ENCODE assay signal across 8 mouse cellular contexts in the genomic region with DNA sequence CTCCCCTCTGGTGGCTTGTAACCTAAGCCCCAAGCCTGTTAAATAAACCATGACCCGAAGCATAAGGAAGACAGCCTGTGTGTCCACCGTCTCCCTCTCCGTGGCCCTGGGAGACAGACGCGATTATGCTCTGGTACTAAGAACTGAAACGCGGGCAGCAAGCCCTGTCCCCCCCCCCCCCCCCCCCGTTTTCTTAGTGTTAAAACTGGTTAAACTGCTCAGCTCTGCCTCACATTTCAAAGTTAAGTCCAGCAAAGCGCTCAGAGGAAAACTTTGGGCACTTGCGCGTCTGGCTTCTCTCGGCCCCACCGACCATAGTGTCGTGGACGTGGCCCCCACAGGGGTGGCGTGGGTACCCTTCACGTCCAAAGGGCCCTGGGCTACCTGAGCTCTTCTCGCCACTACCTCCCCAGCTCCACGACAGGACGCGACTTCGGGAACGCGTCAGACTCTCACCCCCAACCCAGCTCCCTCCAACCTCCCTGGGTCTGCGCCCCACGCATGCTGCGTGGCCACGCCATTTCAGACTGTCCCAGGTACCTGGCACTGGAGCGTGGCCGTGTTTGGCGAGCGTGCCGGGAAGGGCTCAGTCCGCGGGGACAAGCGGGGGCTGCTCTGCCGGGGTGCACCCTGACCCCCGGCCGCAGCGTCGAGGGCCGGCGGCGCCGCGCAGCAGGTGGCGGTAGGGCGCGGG. TPM values are rescaled to one million over a fixed set of nuclear protein-coding genes. Genes with fewer than 3 reads are reported as not detected.
DNase-seq lines count a peak whose midpoint lies in the region; ATAC-seq and TF ChIP-seq lines count a peak whose summit lies in the region.

No protein-coding gene starts in this region.

- peak overlapping the region; percentile 35 for H3K27ac ChIP-seq in cerebellum, adult 2 months (ENCODE audit: insufficient read depth, low read length)
- H3K27ac ChIP-seq in forebrain, embryonic 14.5 days (ENCODE audit: low read depth, low read length), result no peak overlapping the region
- no peak overlapping the region for H3K27ac ChIP-seq in liver, embryonic 14.5 days
- peak overlapping the region; percentile 84 for H3K27ac ChIP-seq in stomach, postnatal 0 days (replicated peaks)

- H3K9me3 ChIP-seq in forebrain, embryonic 14.5 days (replicated peaks; ENCODE audit: control insufficient read depth, low read length), result no peaks in the 10 kb centered on the region
- no peaks in the 10 kb centered on the region for H3K9me3 ChIP-seq in liver, embryonic 14.5 days (ENCODE audit: control insufficient read depth, low read length)
- H3K9me3 ChIP-seq in stomach, postnatal 0 days (ENCODE audit: control insufficient read depth, low read length), result no peaks in the 10 kb centered on the region

- 3% methylated on average over 46 of the region's 49 CpGs for WGBS in cerebellum, adult 2 months
- 5% methylated on average over 48 of the region's 49 CpGs for WGBS in forebrain, embryonic 14.5 days
- WGBS in liver, embryonic 14.5 days (ENCODE audit: insufficient replicate concordance), result 8% methylated on average over 49 of the region's 49 CpGs
- 3% methylated on average over 45 of the region's 49 CpGs for WGBS in stomach, postnatal 0 days

- TF ChIP-seq CTCF in cerebellum, adult 2 months (IDR thresholded peaks at IDR 0.05; ENCODE audit: borderline replicate concordance, insufficient read depth, low read depth, low read length), result no peak
- no peak for TF ChIP-seq CTCF in liver, embryonic 14.5 days (IDR thresholded peaks at IDR 0.05; ENCODE audit: low read depth)
- TF ChIP-seq CTCF in stomach, postnatal 0 days (IDR thresholded peaks at IDR 0.05; ENCODE audit: low read depth), result no peak

- H3K36me3 ChIP-seq in forebrain, embryonic 14.5 days (ENCODE audit: control insufficient read depth, insufficient read depth, low read length), result no peaks in the 10 kb centered on the region
- H3K36me3 ChIP-seq in liver, embryonic 14.5 days (replicated peaks; ENCODE audit: control insufficient read depth, insufficient read depth, low read depth), result no peaks in the 10 kb centered on the region
- H3K36me3 ChIP-seq in stomach, postnatal 0 days (ENCODE audit: control insufficient read depth, insufficient read depth, low read length), result no peaks in the 10 kb centered on the region

- H3K9ac ChIP-seq in forebrain, embryonic 14.5 days (ENCODE audit: low read length), result peak overlapping the region; percentile 63
- no peak overlapping the region for H3K9ac ChIP-seq in liver, embryonic 14.5 days (replicated peaks)
- peak overlapping the region; percentile 75 for H3K9ac ChIP-seq in stomach, postnatal 0 days (ENCODE audit: low read length)

- H3K4me3 ChIP-seq in cerebellum, adult 2 months (replicated peaks; ENCODE audit: insufficient read depth, low read depth, low read length), result peak overlapping the region; percentile 84
- H3K4me3 ChIP-seq in forebrain, embryonic 14.5 days (ENCODE audit: low read depth, low read length), result peak overlapping the region; percentile 53
- peak overlapping the region; percentile 2 to 15; a peak in 3 of 4 replicates for H3K4me3 ChIP-seq in liver, embryonic 14.5 days (ENCODE audit: insufficient read depth in 1 of 2, low read depth in 2 of 2, low read length in 2 of 2)
- H3K4me3 ChIP-seq in stomach, postnatal 0 days (ENCODE audit: low read depth, low read length), result peak overlapping the region; percentile 63

- peak; percentile 70 for ATAC-seq in forebrain, embryonic 14.5 days
- no peak for ATAC-seq in liver, embryonic 14.5 days (ENCODE audit: insufficient read depth)
- ATAC-seq in stomach, postnatal 0 days (ENCODE audit: low FRiP score, low TSS enrichment), result peak; percentile 58

- no peak for TF ChIP-seq EP300 in liver, embryonic 14.5 days (IDR thresholded peaks at IDR 0.05; ENCODE audit: low read depth)
- TF ChIP-seq EP300 in stomach, postnatal 0 days (optimal IDR thresholded peaks at IDR 0.05), result no peak

- no peaks in the 10 kb centered on the region for H3K27me3 ChIP-seq in cerebellum, adult 2 months (ENCODE audit: control insufficient read depth, insufficient read depth, low read length)
- peaks cover 19% of the 10 kb centered on the region for H3K27me3 ChIP-seq in forebrain, embryonic 14.5 days (replicated peaks; ENCODE audit: control insufficient read depth, insufficient read depth, low read length)
- peaks cover 25% of the 10 kb centered on the region for H3K27me3 ChIP-seq in liver, embryonic 14.5 days (ENCODE audit: control insufficient read depth, insufficient read depth, low read length)
- no peaks in the 10 kb centered on the region for H3K27me3 ChIP-seq in stomach, postnatal 0 days (ENCODE audit: control insufficient read depth, insufficient read depth, low read length)

- H3K4me1 ChIP-seq in cerebellum, adult 2 months (ENCODE audit: control insufficient read depth, insufficient read depth, low read length), result no peaks in the 10 kb centered on the region
- no peaks in the 10 kb centered on the region for H3K4me1 ChIP-seq in forebrain, embryonic 14.5 days (ENCODE audit: control insufficient read depth, insufficient read depth, low read length)
- H3K4me1 ChIP-seq in liver, embryonic 14.5 days (replicated peaks; ENCODE audit: control insufficient read depth in 2 of 2, insufficient read depth in 2 of 2, low read length in 1 of 2), result no peaks in the 10 kb centered on the region
- H3K4me1 ChIP-seq in stomach, postnatal 0 days (replicated peaks; ENCODE audit: control insufficient read depth, insufficient read depth), result no peaks in the 10 kb centered on the region

- peak overlapping the region; percentile 91 for H3K4me2 ChIP-seq in forebrain, embryonic 14.5 days (ENCODE audit: low read length)
- H3K4me2 ChIP-seq in liver, embryonic 14.5 days (ENCODE audit: low read depth), result peak overlapping the region; percentile 54
- peak overlapping the region; percentile 95 for H3K4me2 ChIP-seq in stomach, postnatal 0 days (replicated peaks; ENCODE audit: low read depth)

- peak; percentile 7 for DNase-seq in kidney, postnatal 14 days
- DNase-seq in kidney, adult 11 months, result no peak
- peak; percentile 47 to 63 for DNase-seq in cerebellum, adult 2 months
- DNase-seq in forebrain, embryonic 14.5 days (ENCODE audit: low spot score), result no peak
- DNase-seq in liver, embryonic 14.5 days (ENCODE audit: low read depth in 3 of 3, low spot score in 3 of 3), result no peak
- peak; percentile 62 for DNase-seq in stomach, postnatal 0 days (ENCODE audit: low spot score)
- no peak for DNase-seq in B cell, adult 2 months
- no peak for DNase-seq in right cerebral cortex, postnatal 10 days (ENCODE audit: low spot score in 2 of 2)

- no peak for TF ChIP-seq POLR2A in cerebellum, adult 2 months (IDR thresholded peaks at IDR 0.05; ENCODE audit: borderline replicate concordance, insufficient read depth, low read length)

RNA-seq across cellular contexts. Expression of gene 2010300C02Rik, which starts 0.7 kb away (rescaled TPM):
- polyA plus RNA-seq in cerebellum, adult 2 months (2012; rRNA removed), result 21.7 and 24.0 TPM in 2 replicates
- polyA plus RNA-seq in forebrain, embryonic 14.5 days (2014; fragmentation: Nextera tagmentation; extraction: Ambion mirVana), result 1.7 and 2.0 TPM in 2 replicates
- 0.09 and 0.12 TPM in 2 replicates for polyA plus RNA-seq in liver, embryonic 14.5 days (2012; rRNA removed)
- polyA plus RNA-seq in liver, embryonic 14.5 days (2014; fragmentation: Nextera tagmentation; extraction: Ambion mirVana), result 0.15 TPM in 1 of 2 replicates, not detected in the other
- 7.5 and 8.5 TPM in 2 replicates for polyA plus RNA-seq in stomach, postnatal 0 days (2015; fragmentation: Nextera tagmentation; extraction: Ambion mirVana)

Comparison
In these comparisons a context has a peak if more than half of its experiments do, and no peak if none do; other contexts are left out.
1. DNase-seq: peak in kidney, postnatal 14 days (single experiment), cerebellum, adult 2 months (2 of 2) and stomach, postnatal 0 days (single experiment); none in kidney, adult 11 months (single experiment), forebrain, embryonic 14.5 days (single experiment), liver, embryonic 14.5 days (0 of 3), B cell, adult 2 months (0 of 2) and right cerebral cortex, postnatal 10 days (0 of 2).
2. H3K27ac ChIP-seq: peak in cerebellum, adult 2 months (single experiment) and stomach, postnatal 0 days (single experiment); none in forebrain, embryonic 14.5 days (single experiment) and liver, embryonic 14.5 days (single experiment).
3. H3K4me3 ChIP-seq: peak in every context shown above with its lines; median percentile 84 in cerebellum, adult 2 months; 63 in stomach, postnatal 0 days; 53 in forebrain, embryonic 14.5 days; 8 in liver, embryonic 14.5 days.
4. Peak in every context shown above with its lines, with median percentiles within 50 percentile points of each other: H3K4me2 ChIP-seq.